Mouse (Mus musculus) adrenal gland (tissue): ENCODE data around the gene Tet1.
"Not testable (repeated sequence)": the region's sequence is repeated elsewhere in the genome, so short reads cannot be mapped to it uniquely, and the experiment has no call there.

Source experiments
- intact Hi-C: fragments of 180-260 bp; cut with DNase I; formaldehyde crosslinking; loops from one replicate; pipeline ENCODE4 v1.15.1; 2025

Tet1 gene

GRCm38 (mm10) chr10:62781776-62782175 is 127.0 kb downstream of the Tet1 start:
- intact Hi-C loops, result not testable (repeated sequence)
